ENCODE assay signal across 10 mouse cellular contexts in the genomic region with DNA sequence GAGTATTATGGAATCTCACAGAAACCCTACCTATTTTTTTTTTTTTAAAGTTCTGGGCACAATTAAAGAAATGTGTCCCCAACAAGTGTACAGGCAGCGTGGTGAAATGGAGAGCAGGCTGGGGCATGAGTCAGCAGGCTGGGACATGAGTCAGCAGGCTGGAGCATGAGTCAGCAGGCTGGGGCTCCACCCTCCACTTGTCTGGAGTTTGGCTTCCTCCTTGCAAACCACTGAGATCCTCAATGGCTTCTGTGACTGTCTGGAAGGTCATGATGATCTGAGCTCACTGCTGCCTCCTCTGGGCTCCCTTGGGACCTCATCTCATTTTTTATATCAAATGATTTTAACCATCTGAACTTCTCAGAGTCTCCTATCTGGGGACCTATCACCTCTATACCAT. TPM values are rescaled to one million over a fixed set of nuclear protein-coding genes. Genes with fewer than 3 reads are reported as not detected.
DNase-seq lines count a peak whose midpoint lies in the region; ATAC-seq and TF ChIP-seq lines count a peak whose summit lies in the region.
"Had no signal": no experiment of that assay in that cellular context is flagged by ENCODE, and none has a peak within 500 bp of the region (broad histone marks: within the 10 kb centered on the region; RNA-seq: fewer than 3 reads in every experiment).

No protein-coding gene starts in this region.

- peak; percentile 81 for ATAC-seq in heart, embryonic 12.5 days (ENCODE audit: insufficient number of reproducible peaks, low FRiP score)
- ATAC-seq in hematopoietic stem cell, adult 5-6 weeks (replicated peaks in 1 of 2; ENCODE audit: insufficient read depth in 1 of 2, low FRiP score in 2 of 2, low TSS enrichment in 1 of 2, low read depth in 1 of 2, poor library complexity in 2 of 2, severe bottlenecking in 2 of 2): peak; percentile 22 to 66; a peak in 2 of 4 replicates

- H3K9ac ChIP-seq in heart, embryonic 12.5 days: no peak overlapping the region

- no peaks in the 10 kb centered on the region for H3K4me1 ChIP-seq in heart, embryonic 12.5 days (replicated peaks)
- no peaks in the 10 kb centered on the region for H3K4me1 ChIP-seq in forebrain, embryonic 10.5 days

- H3K4me2 ChIP-seq in heart, embryonic 12.5 days: no peak overlapping the region

- H3K9me3 ChIP-seq in heart, embryonic 12.5 days (replicated peaks): no peaks in the 10 kb centered on the region
- no peaks in the 10 kb centered on the region for H3K9me3 ChIP-seq in forebrain, embryonic 10.5 days

- no peak overlapping the region for H3ac ChIP-seq in C2C12 (ENCODE audit: control insufficient read depth, insufficient read length, low read depth)

- H3K4me3 ChIP-seq in heart, embryonic 12.5 days: no peak overlapping the region
- no peak overlapping the region for H3K4me3 ChIP-seq in C2C12 (ENCODE audit: insufficient read depth, poor library complexity, severe bottlenecking)
- H3K4me3 ChIP-seq in forebrain, embryonic 10.5 days: no peak overlapping the region

- TF ChIP-seq CTCF in C2C12 (IDR thresholded peaks at IDR 0.05; ENCODE audit: control insufficient read depth, insufficient read depth, insufficient read length): no peak

- H3K79me3 ChIP-seq in C2C12 (ENCODE audit: low read depth): no peaks in the 10 kb centered on the region

- 57% methylated on average over 1 of the region's 1 CpGs for WGBS in heart, embryonic 12.5 days
- WGBS in forebrain, embryonic 10.5 days: 71% methylated on average over 1 of the region's 1 CpGs

- H3K36me3 ChIP-seq in heart, embryonic 12.5 days: no peaks in the 10 kb centered on the region
- H3K36me3 ChIP-seq in C2C12 (ENCODE audit: control insufficient read depth, insufficient read depth): no peaks in the 10 kb centered on the region
- H3K36me3 ChIP-seq in forebrain, embryonic 10.5 days (replicated peaks): no peaks in the 10 kb centered on the region

- no peaks in the 10 kb centered on the region for H3K79me2 ChIP-seq in C2C12 (ENCODE audit: control insufficient read depth, insufficient read depth)

- DNase-seq in heart, adult 8-10 months (ENCODE audit: low spot score): no peak
- peak; percentile 35 for DNase-seq in T-cell, adult 2 months (ENCODE audit: low spot score)
- peak; percentile 24 for DNase-seq in telencephalon, adult 2 months (ENCODE audit: low read depth, low spot score)
- no peak for DNase-seq in forebrain, embryonic 10.5 days (ENCODE audit: extremely low spot score, low spot score)
- DNase-seq in layer of hippocampus, postnatal 14 days (ENCODE audit: low spot score in 2 of 2): no peak

- H3K27ac ChIP-seq in heart, embryonic 12.5 days (ENCODE audit: poor library complexity, severe bottlenecking): no peak overlapping the region
- no peak overlapping the region for H3K27ac ChIP-seq in forebrain, embryonic 10.5 days

- H3K27me3 ChIP-seq in heart, embryonic 12.5 days (replicated peaks): no peaks in the 10 kb centered on the region
- H3K27me3 ChIP-seq in C2C12 (ENCODE audit: control insufficient read depth, insufficient read depth, insufficient read length): no peaks in the 10 kb centered on the region
- no peaks in the 10 kb centered on the region for H3K27me3 ChIP-seq in forebrain, embryonic 10.5 days (ENCODE audit: poor library complexity, severe bottlenecking)

TF ChIP-seq in C2C12, 6 proteins besides CTCF, POLR2A, EP300 and RAD21:
- TF ChIP-seq MAX (IDR thresholded peaks at IDR 0.05): peak; percentile 78
- peak; percentile 98 for TF ChIP-seq FOSL1 (IDR thresholded peaks at IDR 0.05; ENCODE audit: insufficient read depth, low read length, poor library complexity, severe bottlenecking)
- TF ChIP-seq USF1 (IDR thresholded peaks at IDR 0.05; ENCODE audit: low read depth): no peak
- TF ChIP-seq MYOG (IDR thresholded peaks at IDR 0.05; ENCODE audit: control insufficient read depth, extremely low read depth, insufficient read length): no peak
- peak; percentile 60 for TF ChIP-seq MYOD1 (IDR thresholded peaks at IDR 0.05; ENCODE audit: control insufficient read depth, insufficient read length, low read depth)
- no peak for TF ChIP-seq CEBPB (IDR thresholded peaks at IDR 0.05; ENCODE audit: low read depth)

RNA-seq across cellular contexts. Expression of a gene that starts 23.4 kb away (rescaled TPM):
- polyA plus RNA-seq in heart, embryonic 12.5 days (2016; fragmentation: Nextera tagmentation; extraction: Ambion mirVana): 0.36 and 0.55 TPM in 2 replicates
- total RNA-seq in heart, adult 8-10 months (2022): 1 to 10 TPM in 1 of 4 experiments, under 1 TPM in 2, not detected in 1; 0.56 to 1.4 (median 0.68) TPM
- 0.13 TPM for polyA plus RNA-seq in C2C12 (2012; fragmentation: generic; extraction: Trizol)
- total RNA-seq in hematopoietic stem cell, adult 5-6 weeks (2017): not detected in 2 replicates
- polyA plus RNA-seq in forebrain, embryonic 10.5 days (2016; fragmentation: Nextera tagmentation; extraction: Ambion mirVana): not detected in 2 replicates
- total RNA-seq in layer of hippocampus, postnatal 14 days (2021): not detected
- total RNA-seq: layer of hippocampus, postnatal 36 days; neutrophil, adult 5-6 weeks had no signal

RNA-seq across cellular contexts. Expression of a gene that starts 50.4 kb away (rescaled TPM):
- 83.3 and 85.1 TPM in 2 replicates for polyA plus RNA-seq in heart, embryonic 12.5 days (2016; fragmentation: Nextera tagmentation; extraction: Ambion mirVana)
- 10 to 100 TPM; 55.7 to 60.2 (median 57.9) TPM for total RNA-seq in heart, adult 8-10 months (2022)
- 2.2 TPM for polyA plus RNA-seq in C2C12 (2012; fragmentation: generic; extraction: Trizol)
- total RNA-seq in hematopoietic stem cell, adult 5-6 weeks (2017): 12.6 and 22.4 TPM in 2 replicates
- polyA plus RNA-seq in forebrain, embryonic 10.5 days (2016; fragmentation: Nextera tagmentation; extraction: Ambion mirVana): 19.6 and 19.9 TPM in 2 replicates
- total RNA-seq in layer of hippocampus, postnatal 14 days (2021): 1 to 10 TPM; 4.4 to 5.5 TPM

Comparison
In these comparisons a context has a peak if more than half of its experiments do, and no peak if none do; other contexts are left out.
1. DNase-seq: peak in T-cell, adult 2 months (single experiment) and telencephalon, adult 2 months (single experiment); none in heart, adult 8-10 months (single experiment), forebrain, embryonic 10.5 days (single experiment) and layer of hippocampus, postnatal 14 days (0 of 2).